Mouse (Mus musculus) heart, postnatal 10 days (tissue): ENCODE results near the gene Nol10. TPM values are rescaled to one million over a fixed set of nuclear protein-coding genes. Genes with fewer than 3 reads are reported as not detected.
"Not testable (repeated sequence)": the region's sequence is repeated elsewhere in the genome, so short reads cannot be mapped to it uniquely, and the experiment has no call there.

ENCODE experiments used
- DNase-seq, 2 experiments: peaks; one replicate each; pipeline ENCODE4 v3.0.0; 2021
- intact Hi-C: fragments of 180-260 bp; cut with DNase I; formaldehyde crosslinking; loops from one replicate; pipeline ENCODE4 v1.15.1; 2025
- total RNA-seq, 2 experiments: library from RNA; stranded (reverse); gene quantifications; 2 replicates each; pipeline ENCODE4 v1.2.3; 2021

The Nol10 gene
- total RNA-seq, 2 experiments from 2014 or later: 9.0 to 9.7 TPM

DNA sequence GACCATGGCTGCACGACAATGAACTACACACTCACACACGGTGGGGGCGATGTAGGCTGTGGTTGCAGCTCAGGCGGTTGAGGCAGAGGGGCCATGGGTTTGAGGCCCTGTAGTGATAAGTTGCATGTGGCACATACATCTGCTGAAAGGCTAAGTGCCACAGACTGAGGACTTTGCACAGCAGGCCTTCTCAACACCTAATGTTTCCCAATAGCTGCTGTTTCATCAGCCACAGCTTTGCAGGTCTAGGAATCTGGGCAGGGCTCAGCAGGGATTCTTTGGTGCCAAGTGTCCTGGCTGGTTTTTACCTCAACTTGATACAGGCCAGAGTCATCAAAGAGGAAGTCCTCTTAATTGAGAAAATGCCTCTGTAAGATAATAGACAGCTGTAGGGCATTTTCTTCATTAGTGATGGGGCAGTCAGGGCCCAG is 101.4 kb downstream of the Nol10 start:
- intact Hi-C loops: no loop called here
- peak; percentile 28 to 36 for DNase-seq

- intact Hi-C loops: no loop called here
- no peak for DNase-seq
Measured at GRCm38 (mm10) chr12:17450503-17450902, 102.2 kb downstream of the Nol10 start.

DNA sequence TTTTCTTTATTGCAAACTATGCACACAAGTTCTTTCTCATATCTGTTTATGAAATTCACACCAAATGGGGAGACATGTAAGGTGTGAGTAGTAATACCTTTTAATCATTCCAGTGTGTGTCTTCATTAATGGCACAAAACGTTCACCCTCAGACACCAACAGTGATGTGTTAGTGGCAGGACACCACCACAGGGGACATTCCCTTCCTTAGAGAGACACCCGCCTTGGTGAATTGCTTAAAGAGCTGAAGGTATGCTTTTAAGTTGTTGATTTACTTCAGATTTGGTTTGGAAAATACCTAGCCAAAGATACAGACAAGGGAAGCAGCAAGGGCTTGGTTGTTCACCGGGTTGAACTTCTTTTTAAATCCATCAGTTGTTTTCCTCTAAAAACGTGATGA is 102.7 kb downstream of the Nol10 start:
- no peak for DNase-seq

GRCm38 (mm10) chr12:17452273-17452672 is 104.0 kb downstream of the Nol10 start:
- intact Hi-C loops: no loop called here

More for the DNA sequence above, 102.7 kb downstream of the Nol10 start:
- intact Hi-C loops: no loop called here

GRCm38 (mm10) chr12:17453918-17454317 is 105.7 kb downstream of the Nol10 start:
- DNase-seq: no peak
- intact Hi-C loops: no loop called here

More at GRCm38 (mm10) chr12:17452273-17452672, 104.0 kb downstream of the Nol10 start:
- DNase-seq: no peak

DNA sequence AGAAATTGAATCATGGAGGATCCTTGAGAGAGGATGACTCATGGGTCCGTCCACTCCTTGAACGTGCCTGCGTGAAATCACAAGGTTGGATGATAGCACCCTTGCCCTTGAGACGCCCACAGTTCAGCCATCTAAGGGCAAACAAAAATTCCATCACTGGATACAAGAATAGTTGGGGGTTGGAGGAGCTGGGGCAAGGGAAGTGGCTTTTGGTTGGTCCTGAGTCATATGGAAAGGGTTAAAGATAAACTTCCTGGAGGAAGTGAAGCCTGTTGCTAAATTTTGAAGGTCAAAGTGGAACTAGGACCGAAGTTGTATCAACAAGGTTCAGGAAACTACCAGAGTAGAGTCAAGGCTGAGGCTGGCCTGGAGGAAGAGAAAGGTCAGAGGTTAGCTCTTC is 106.8 kb downstream of the Nol10 start:
- intact Hi-C loops: no loop called here
- DNase-seq: no peak

GRCm38 (mm10) chr12:17459223-17459622 is 111.0 kb downstream of the Nol10 start:
- intact Hi-C loops: not testable (repeated sequence)

DNA sequence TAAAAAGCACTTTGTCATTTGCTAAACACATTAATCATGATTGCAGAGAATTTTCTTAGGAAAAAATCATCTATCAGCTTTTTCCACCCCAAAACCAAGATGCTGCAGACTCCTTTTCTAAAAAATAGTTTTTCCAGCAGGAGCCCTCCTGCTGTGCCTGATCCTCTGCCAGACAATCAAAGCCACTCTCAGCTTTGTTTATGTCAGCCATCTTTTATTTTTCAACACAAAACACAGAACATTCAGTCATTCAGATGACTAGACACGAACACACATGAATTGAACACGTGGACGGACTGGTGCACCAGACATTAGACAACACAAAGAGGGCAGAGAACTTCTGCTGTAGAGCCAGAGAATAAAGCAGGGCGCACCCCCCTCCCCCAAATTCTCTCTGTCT is 115.4 kb downstream of the Nol10 start:
- no peak for DNase-seq
- intact Hi-C loops: no loop called here

More at GRCm38 (mm10) chr12:17459223-17459622, 111.0 kb downstream of the Nol10 start:
- not testable (repeated sequence) for DNase-seq

DNA sequence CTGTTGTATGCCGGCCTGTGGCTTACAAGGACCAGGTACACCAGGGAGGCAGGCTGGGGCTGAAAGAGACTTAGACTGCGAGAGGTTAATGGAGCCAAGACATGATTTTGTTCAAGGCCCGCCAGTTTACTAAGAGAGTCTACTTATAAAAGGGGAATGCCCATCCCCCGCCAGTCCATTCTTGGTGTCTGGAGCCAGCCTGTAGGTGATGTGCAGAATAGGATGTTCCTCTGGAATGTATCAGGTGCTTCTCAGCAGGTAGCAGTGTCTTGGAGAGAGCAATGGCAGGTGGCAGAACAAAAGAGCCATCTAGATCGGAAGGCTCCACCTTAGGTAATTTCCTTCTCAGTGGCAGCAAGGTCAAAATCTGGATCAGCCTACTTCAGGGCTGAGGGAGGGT is 116.3 kb downstream of the Nol10 start:
- DNase-seq, intact Hi-C loops: not testable (repeated sequence)

DNA sequence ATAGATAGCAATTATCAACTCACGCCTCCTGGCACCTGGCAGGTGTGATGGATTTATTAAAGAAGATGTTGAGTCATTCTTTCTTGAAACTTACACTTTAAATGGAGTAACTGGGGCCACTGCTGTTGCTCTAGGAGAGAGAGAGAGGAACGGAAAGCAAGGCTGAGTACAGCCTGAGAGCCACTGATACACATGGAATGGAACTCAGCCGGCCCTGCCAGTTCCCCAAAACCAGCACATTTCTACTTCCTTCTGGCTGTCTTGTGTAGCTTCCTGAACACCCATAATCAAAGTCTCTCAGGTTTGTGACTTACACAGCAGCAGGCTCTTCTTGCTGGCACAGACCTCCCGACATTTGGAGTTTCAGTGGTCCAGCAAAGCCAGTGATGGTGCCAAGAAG is 118.5 kb downstream of the Nol10 start:
- no peak for DNase-seq
- intact Hi-C loops: no loop called here

DNA sequence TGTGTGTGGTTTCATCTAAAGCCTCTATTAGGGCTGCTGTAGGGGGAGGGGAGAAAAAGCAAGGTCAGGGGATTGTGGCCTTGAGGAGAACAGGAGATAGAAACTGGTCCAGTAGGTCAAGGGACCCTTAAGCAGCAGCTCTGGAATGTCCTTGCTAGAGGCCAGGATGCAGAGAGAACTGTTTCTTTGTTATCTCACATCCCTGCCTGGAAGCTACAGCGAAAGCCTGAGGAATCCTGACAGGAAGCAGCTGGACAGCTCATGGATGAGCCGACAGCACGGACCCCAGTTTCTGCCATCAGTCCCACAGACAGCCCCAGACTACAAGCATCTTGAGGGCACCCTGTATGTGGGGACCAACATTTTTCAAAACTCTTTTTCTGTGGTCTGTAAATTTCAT is 120.1 kb downstream of the Nol10 start:
- DNase-seq: peak; percentile 44 to 45
- intact Hi-C loops: no loop called here

DNA sequence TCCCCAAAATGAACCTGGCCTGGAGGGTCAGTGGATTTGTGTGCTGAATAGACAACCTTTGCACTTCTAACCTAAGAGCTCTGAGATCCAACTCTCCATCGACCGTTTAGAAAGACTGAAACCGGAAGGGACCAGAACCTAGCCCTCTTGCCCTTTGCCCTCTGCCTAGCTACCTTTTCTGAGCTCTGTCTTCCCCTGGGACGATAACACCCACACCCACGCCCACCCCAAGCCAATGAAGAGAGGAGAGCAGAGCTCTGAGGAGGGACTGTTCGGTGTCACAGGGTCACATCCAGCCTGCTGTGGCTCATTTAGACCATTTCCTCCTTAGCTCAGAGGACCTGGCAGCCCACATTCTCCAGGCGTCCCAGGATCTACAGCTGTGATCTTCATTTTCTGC is 121.6 kb downstream of the Nol10 start:
- intact Hi-C loops: no loop called here
- no peak for DNase-seq

- DNase-seq, intact Hi-C loops: not testable (repeated sequence)
Measured at GRCm38 (mm10) chr12:17470528-17470927, 122.3 kb downstream of the Nol10 start.

- no peak for DNase-seq
- intact Hi-C loops: no loop called here
Measured at GRCm38 (mm10) chr12:17471405-17471804, 123.1 kb downstream of the Nol10 start.

- no peak for DNase-seq
- intact Hi-C loops: no loop called here
Measured at GRCm38 (mm10) chr12:17473128-17473527, 124.9 kb downstream of the Nol10 start.

DNA sequence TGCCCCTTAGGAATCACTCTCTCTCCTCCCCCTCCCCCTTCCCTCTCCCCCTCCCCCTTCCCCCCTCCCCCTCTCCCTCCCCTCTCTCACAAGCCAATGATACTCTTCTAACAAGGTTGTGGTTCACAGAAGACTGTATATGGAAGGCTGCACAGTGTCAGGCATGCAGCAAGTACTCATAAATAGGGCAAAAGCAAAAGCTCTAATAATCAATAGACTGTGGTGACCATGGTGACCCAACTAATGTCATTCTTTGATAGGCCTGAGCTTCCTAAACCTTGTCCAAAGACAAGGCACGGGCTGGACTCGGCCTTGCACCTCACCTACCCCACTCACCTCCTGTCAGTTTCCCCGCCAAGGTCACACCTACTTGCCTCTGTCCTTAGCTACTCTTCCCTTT is 125.6 kb downstream of the Nol10 start:
- intact Hi-C loops: no loop called here
- DNase-seq: no peak

DNA sequence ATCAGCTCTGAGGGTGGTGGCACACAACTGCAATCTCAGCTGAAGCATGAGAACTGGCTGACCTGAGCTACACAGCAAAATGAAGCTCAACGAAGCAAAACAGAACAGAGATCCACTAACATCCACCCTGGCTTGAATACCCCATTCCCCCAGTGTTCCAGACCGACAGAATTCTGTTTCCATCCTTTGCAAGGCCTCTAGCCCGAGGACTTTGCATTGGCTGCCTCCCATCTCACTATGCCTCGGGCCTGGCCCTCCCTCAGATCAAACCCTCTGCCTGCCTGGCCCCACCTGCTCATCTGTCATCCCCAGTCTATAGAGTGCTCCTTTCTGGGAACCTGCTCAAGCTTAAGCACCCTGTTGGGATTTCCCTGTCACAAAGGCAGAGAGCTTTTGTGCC is 126.4 kb downstream of the Nol10 start:
- intact Hi-C loops: no loop called here
- DNase-seq: no peak

- no peak for DNase-seq
Measured at GRCm38 (mm10) chr12:17475146-17475545, 126.9 kb downstream of the Nol10 start.

GRCm38 (mm10) chr12:17478196-17478595 is 129.9 kb downstream of the Nol10 start:
- intact Hi-C loops: no loop called here
- DNase-seq: no peak

More at GRCm38 (mm10) chr12:17475146-17475545, 126.9 kb downstream of the Nol10 start:
- intact Hi-C loops: no loop called here

GRCm38 (mm10) chr12:17478856-17479255 is 130.6 kb downstream of the Nol10 start:
- intact Hi-C loops: no loop called here
- DNase-seq: no peak
